Mouse (Mus musculus): ENCODE measurements around the gene Fam76b. TPM values are rescaled to one million over a fixed set of nuclear protein-coding genes. Genes with fewer than 3 reads are reported as not detected.
A peak's percentile ranks its signal among the peaks of the same experiment; 100 is the strongest.

Fam76b gene
- total and polyA plus RNA-seq, 3 experiments = 27.9 to 43.8 (median 39.2) TPM

- TF ChIP-seq CTCF (IDR thresholded peaks at IDR 0.05 in 2 of 3, conservative IDR thresholded peaks at IDR 0.05 in 1 of 3; ENCODE audit: control insufficient read depth in 1 of 3, insufficient read depth in 1 of 3, low read depth in 2 of 3, low read length in 3 of 3, poor library complexity in 1 of 3, severe bottlenecking in 1 of 3) = no peak
- TF ChIP-seq NELFE (IDR thresholded peaks at IDR 0.05; ENCODE audit: low read depth, low read length) = no peak
- TF ChIP-seq MAFK (IDR thresholded peaks at IDR 0.05; ENCODE audit: borderline replicate concordance, low read depth, low read length) = no peak
- 0 out of 2 replicates have a peak, but pooled peaks have one; percentile 44 for TF ChIP-seq TBP (IDR thresholded peaks at IDR 0.05; ENCODE audit: low read depth, low read length)
- TF ChIP-seq E2F4 (IDR thresholded peaks at IDR 0.05; ENCODE audit: borderline replicate concordance, low read depth, low read length) = no peak
- no peak for TF ChIP-seq USF2 (IDR thresholded peaks at IDR 0.05; ENCODE audit: borderline replicate concordance in 1 of 2, insufficient read depth in 1 of 2, low read depth in 1 of 2, low read length in 2 of 2)
- TF ChIP-seq NRF1 (IDR thresholded peaks at IDR 0.05; ENCODE audit: insufficient read depth, low read depth, low read length, poor library complexity, severe bottlenecking) = no peak
- TF ChIP-seq POLR2A (IDR thresholded peaks at IDR 0.05; ENCODE audit: control insufficient read depth in 1 of 2, insufficient read depth in 1 of 2, low read depth in 1 of 2, low read length in 2 of 2, poor library complexity in 1 of 2) = 0 out of 4 replicates have a peak, but pooled peaks of 1 of the 2 experiments have one; percentile 31
- TF ChIP-seq POLR2AphosphoS2 (IDR thresholded peaks at IDR 0.05; ENCODE audit: low read length) = peak; percentile 77
- TF ChIP-seq RCOR1 (IDR thresholded peaks at IDR 0.05; ENCODE audit: low read depth, low read length) = no peak
- TF ChIP-seq MXI1 (IDR thresholded peaks at IDR 0.05; ENCODE audit: low read depth, low read length) = peak; percentile 40; the same call in 1 of the 2 replicates
- TF ChIP-seq ELF1 (IDR thresholded peaks at IDR 0.05; ENCODE audit: low read depth, low read length) = no peak
- TF ChIP-seq MYC (IDR thresholded peaks at IDR 0.05; ENCODE audit: low read depth, low read length) = no peak
- TF ChIP-seq SMC3 (IDR thresholded peaks at IDR 0.05; ENCODE audit: low read depth, low read length) = no peak; the same call in 1 of the 2 replicates
- no peak for TF ChIP-seq HCFC1 (IDR thresholded peaks at IDR 0.05; ENCODE audit: low read depth, low read length)
- TF ChIP-seq USF1 (IDR thresholded peaks at IDR 0.05; ENCODE audit: low read depth, low read length) = no peak
- peak; percentile 30; the same call in 1 of the 2 replicates for TF ChIP-seq MYB (IDR thresholded peaks at IDR 0.05; ENCODE audit: low read depth, low read length)
- TF ChIP-seq ZMIZ1 (IDR thresholded peaks at IDR 0.05; ENCODE audit: low read depth, low read length) = no peak
- TF ChIP-seq TAL1 (IDR thresholded peaks at IDR 0.05; ENCODE audit: low read length) = no peak
- no peak for TF ChIP-seq POLR2AphosphoS5 (IDR thresholded peaks at IDR 0.05; ENCODE audit: borderline replicate concordance, low read depth, low read length)
- TF ChIP-seq JUND (IDR thresholded peaks at IDR 0.05; ENCODE audit: low read depth, low read length) = no peak
- no peak for TF ChIP-seq ETS1 (IDR thresholded peaks at IDR 0.05; ENCODE audit: low read depth, low read length)
- H3K9ac ChIP-seq (ENCODE audit: control insufficient read depth, low read depth, low read length, poor library complexity, severe bottlenecking) = no peak overlapping the region
- no peaks in the 10 kb centered on the region for H3K79me2 ChIP-seq (ENCODE audit: control insufficient read depth, insufficient read depth, low read length, poor library complexity)
- H3K36me3 ChIP-seq (ENCODE audit: control insufficient read depth in 1 of 2, insufficient read depth in 2 of 2, low read length in 2 of 2) = peaks cover 12 to 34% of the 10 kb centered on the region in 2 experiments
- no peaks in the 10 kb centered on the region for H3K9me3 ChIP-seq (replicated peaks; ENCODE audit: insufficient read depth, low read length)
- no peak overlapping the region for H3K27ac ChIP-seq (ENCODE audit: control insufficient read depth, low read depth, low read length)
- DNase-seq (ENCODE audit: low read depth, low spot score) = peak; percentile 50
- no peaks in the 10 kb centered on the region for H3K27me3 ChIP-seq (ENCODE audit: control insufficient read depth in 1 of 2, insufficient read depth in 2 of 2, low read length in 2 of 2)
- H3K4me1 ChIP-seq (ENCODE audit: control insufficient read depth in 1 of 2, insufficient read depth in 2 of 2, low read length in 2 of 2) = no peaks in the 10 kb centered on the region; a peak in 1 of 4 replicates
- no peak overlapping the region for H3K4me3 ChIP-seq (ENCODE audit: control insufficient read depth in 1 of 2, insufficient read depth in 1 of 2, low read depth in 2 of 2, low read length in 2 of 2)
Measured at GRCm38 (mm10) chr9:13847591-13847990, 20.1 kb downstream of the Fam76b start.

Measured in MEL (cell line).